Mouse (Mus musculus) urinary bladder, adult 2 months (tissue): ENCODE measurements around the gene Olfr1253. TPM values are rescaled to one million over a fixed set of nuclear protein-coding genes. Genes with fewer than 3 reads are reported as not detected.

Experiments
- DNase-seq: peaks from one replicate; pipeline ENCODE4 v3.0.0; 2022; ENCODE audit warnings: low spot score
- polyA plus RNA-seq: library from polyadenylated mRNA; depleted of rRNA; stranded (reverse); fragments of >200 nt; gene quantifications from 2 replicates; pipeline ENCODE4 v1.2.3, GENCODE M21; 2012; rRNA removed

Gene Olfr1253
- not detected in 2 replicates for polyA plus RNA-seq

DNA sequence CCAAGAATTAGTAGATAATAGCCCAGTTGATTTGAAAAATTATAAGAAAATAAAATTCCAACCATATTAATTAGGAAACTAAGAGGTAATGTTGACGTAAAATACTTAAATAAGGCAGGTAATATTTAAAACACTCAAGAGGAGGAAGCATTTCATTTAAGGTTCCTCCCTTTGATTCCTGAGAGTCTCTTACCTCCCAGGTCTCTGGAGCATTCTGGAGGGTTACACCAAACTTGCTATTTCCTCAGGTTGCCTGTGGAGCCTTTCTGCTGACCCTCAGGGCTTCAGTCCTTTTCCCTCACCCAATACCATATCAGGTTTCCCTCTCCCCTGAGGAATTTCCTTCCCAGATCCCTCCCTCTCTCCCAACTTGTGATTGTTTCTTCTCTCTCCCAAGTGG is at the start of gene Olfr1253:
TSS of gene Olfr1253 (minus strand) at position 101 of the 400 bp plus-strand sequence.
- no peak for DNase-seq

DNA sequence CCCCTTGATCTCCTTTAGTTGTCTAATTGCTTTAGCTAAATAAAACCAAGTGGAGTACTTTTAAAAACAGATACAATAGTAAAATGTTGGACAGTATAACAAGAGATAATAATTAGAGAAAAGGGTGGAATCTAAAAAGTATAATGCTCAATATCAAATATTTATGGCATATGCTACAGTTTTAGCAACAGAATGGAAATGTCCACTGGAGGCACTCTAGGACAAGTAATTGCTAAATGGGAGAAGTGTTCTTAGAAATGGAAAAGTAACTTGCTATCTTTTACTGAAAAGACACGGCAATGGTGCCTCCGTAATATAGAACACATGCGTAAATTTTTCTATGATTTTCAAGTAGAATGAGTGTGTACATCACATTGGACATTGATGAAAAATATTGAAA is 42.7 kb upstream of the Olfr1253 start:
- no peak for DNase-seq

DNA sequence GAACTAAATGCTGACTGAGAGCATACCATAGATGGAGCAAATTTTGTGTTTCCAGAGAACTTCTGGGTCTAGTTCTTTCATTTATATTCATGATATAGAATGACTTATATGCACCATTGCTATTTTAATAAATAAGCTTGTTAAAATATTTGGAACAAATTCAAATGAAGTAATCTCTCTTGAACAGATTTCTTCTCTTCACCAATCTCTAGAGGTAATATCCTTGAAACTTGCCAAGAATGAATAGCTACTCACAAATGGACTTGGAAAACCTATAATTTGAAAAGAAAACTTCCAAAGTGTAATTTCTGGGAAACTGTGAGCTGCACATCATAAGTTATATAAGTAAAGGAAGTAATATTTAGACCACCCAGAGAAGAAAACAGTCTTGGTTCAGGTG is 36.6 kb upstream of the Olfr1253 start, which contains the start of gene Olfr1254:
TSS of gene Olfr1254 (minus strand) at position 101 of the 400 bp plus-strand sequence.
- DNase-seq, result no peak

DNA sequence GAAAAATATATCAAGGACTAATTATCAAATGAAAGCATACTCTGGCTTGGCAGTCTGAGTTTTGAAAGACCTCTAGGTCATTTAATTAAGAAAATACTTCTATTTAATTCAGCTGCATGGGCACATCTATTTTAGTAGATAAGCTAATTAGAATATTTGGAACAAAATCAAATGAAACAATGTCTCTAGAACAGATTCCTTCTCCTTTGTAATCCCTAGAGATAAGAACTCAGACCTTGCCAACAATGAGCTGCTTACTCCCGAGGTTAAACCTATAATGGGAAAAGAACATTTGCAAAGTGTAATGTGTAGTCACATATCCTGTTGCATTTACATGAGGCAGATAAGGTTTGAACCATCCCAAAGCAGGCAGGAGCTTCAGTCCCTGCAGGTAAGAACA is 32.0 kb downstream of the Olfr1253 start, which contains the start of gene Olfr1252:
TSS of gene Olfr1252 (minus strand) at position 101 of the 400 bp plus-strand sequence.
- no peak for DNase-seq

Other genes starting within 250 kb of the Olfr1253 start
- not detected in 2 replicates for gene Olfr1243, start 225.6 kb downstream of the Olfr1253 start, polyA plus RNA-seq
- gene Olfr1245, start 178.6 kb downstream of the Olfr1253 start, polyA plus RNA-seq, result not detected in 2 replicates
- not detected in 2 replicates for gene Olfr1246, start 163.9 kb downstream of the Olfr1253 start, polyA plus RNA-seq
- gene Olfr1247, start 143.0 kb downstream of the Olfr1253 start, polyA plus RNA-seq, result not detected in 2 replicates
- not detected in 2 replicates for gene Olfr1248, start 138.8 kb downstream of the Olfr1253 start, polyA plus RNA-seq
- gene Olfr1249, start 122.1 kb downstream of the Olfr1253 start, polyA plus RNA-seq, result not detected in 2 replicates
- gene Olfr1250, start 95.6 kb downstream of the Olfr1253 start, polyA plus RNA-seq, result not detected in 2 replicates
- not detected in 2 replicates for gene Olfr1251, start 85.2 kb downstream of the Olfr1253 start, polyA plus RNA-seq
- not detected in 2 replicates for gene Olfr1252, start 32.1 kb downstream of the Olfr1253 start, polyA plus RNA-seq
- not detected in 2 replicates for gene Olfr1254, start 36.5 kb upstream of the Olfr1253 start, polyA plus RNA-seq
- gene Olfr1255, start 55.0 kb upstream of the Olfr1253 start, polyA plus RNA-seq, result not detected in 2 replicates
- gene Olfr1256, start 84.5 kb upstream of the Olfr1253 start, polyA plus RNA-seq, result not detected in 2 replicates
- not detected in 2 replicates for gene Olfr48, start 91.1 kb upstream of the Olfr1253 start, polyA plus RNA-seq
- not detected in 2 replicates for gene Olfr1257, start 121.3 kb upstream of the Olfr1253 start, polyA plus RNA-seq
- gene Olfr1258, start 170.2 kb upstream of the Olfr1253 start, polyA plus RNA-seq, result not detected in 2 replicates
- gene Olfr1259, start 191.6 kb upstream of the Olfr1253 start, polyA plus RNA-seq, result 0.03 and 0.07 TPM in 2 replicates
- gene Olfr1260, start 217.2 kb upstream of the Olfr1253 start, polyA plus RNA-seq, result not detected in 2 replicates
- not detected in 2 replicates for gene Olfr1261, start 234.1 kb upstream of the Olfr1253 start, polyA plus RNA-seq
- not detected in 2 replicates for gene Olfr1262, start 243.1 kb upstream of the Olfr1253 start, polyA plus RNA-seq